Mouse (Mus musculus) Muller cell, postnatal 12 days (primary cell): Measurements from ENCODE around the gene Scube1.

Experiments
- DNase-seq: peaks from one replicate; pipeline ENCODE4 v3.0.0-alpha.2; 2015; ENCODE audit errors: inconsistent ontology term

The Scube1 gene

GRCm38 (mm10) chr15:83566006-83566405 lies 158.8 kb downstream of the Scube1 start:
- DNase-seq = no peak

- DNase-seq = peak; percentile 85
Observed at GRCm38 (mm10) chr15:83565434-83565833, 159.4 kb downstream of the Scube1 start.

GRCm38 (mm10) chr15:83563857-83564651 lies 160.8 kb downstream of the Scube1 start:
- DNase-seq = peak; percentile 66

GRCm38 (mm10) chr15:83563327-83563856 lies 161.4 kb downstream of the Scube1 start, which contains the start of the genes Tspo and Mcat:
TSS of gene Tspo (plus strand) at chr15:83563592.
TSS of gene Mcat (minus strand) at chr15:83563787.
- peak; percentile 61 for DNase-seq

- peak; percentile 89 for DNase-seq
Observed at GRCm38 (mm10) chr15:83562626-83563270, 162.1 kb downstream of the Scube1 start.

- DNase-seq = no peak
Observed at GRCm38 (mm10) chr15:83560941-83561477, 163.8 kb downstream of the Scube1 start.

GRCm38 (mm10) chr15:83555161-83555974 lies 169.5 kb downstream of the Scube1 start:
- DNase-seq = peak; percentile 91
